Mouse (Mus musculus) left cerebral cortex, adult 8-10 months (tissue): ENCODE results near the gene Ttc7b. TPM values are rescaled to one million over a fixed set of nuclear protein-coding genes. Genes with fewer than 3 reads are reported as not detected.
A peak's percentile ranks its signal among the peaks of the same experiment; 100 is the strongest.

Experiments used
- DNase-seq, 2 experiments: peaks; one replicate each; pipeline ENCODE4 v3.0.0; 2022; ENCODE audit warnings: low spot score in 2 of 2
- total RNA-seq, 4 experiments: library from RNA; stranded (reverse); gene quantifications; 2 replicates each; pipeline ENCODE4 v1.2.4; 2022

Ttc7b gene
- total RNA-seq, 4 experiments from 2014 or later, result 197 to 225 (median 213) TPM

DNA sequence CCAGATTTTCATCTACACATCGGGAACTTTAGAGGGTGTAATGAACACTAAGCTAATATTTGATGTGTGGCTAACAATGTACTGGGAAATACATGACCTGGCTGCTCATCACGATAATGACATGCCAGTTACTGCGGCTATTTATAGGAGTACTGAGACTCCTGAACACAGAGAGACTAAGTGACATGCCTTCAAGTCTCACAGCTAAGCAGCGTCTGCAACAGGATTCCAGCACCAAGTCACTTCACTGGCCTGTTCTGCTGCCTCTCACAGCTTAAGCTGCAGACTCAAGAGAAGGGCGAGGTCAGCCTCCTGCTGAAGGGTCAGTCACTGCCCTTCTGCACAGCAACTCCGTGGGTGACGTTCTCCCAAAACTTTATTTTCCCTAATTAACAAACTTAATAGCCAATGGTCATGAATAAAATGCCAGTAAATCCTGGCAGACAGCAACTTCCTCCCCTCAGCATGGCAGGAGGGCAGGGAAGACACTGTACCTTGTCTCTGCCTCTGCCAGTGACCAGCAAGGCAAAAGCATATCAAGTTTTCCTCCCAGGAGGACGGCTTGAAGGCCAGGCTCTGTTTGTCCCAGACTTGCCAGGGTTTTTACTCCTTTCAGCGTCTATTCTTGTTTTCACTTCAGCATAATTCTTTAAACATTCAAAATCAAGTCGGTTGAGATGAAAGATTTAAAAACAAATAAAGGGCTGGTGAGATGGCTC is 64.2 kb downstream of the Ttc7b start:
- no peak for DNase-seq

DNA sequence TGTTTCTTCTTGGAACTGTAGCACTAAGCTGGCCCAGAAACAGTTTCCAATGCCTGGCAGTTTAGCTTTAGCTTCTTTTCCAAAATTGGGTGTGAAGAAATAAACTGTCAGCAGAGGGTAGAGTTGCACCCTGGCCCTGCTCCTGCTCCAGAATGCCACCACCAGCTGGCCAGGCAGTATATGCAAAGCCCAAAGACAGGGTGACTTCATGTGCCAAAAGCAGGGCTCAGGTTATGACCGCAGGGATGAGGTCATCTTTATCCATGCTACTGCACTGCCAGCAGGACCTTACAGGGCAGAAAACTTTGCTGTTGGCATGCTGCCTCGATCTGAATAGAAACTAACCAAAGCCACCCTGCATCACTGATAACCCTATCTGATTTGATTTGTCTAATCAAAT is 65.2 kb downstream of the Ttc7b start:
- DNase-seq, result no peak

DNA sequence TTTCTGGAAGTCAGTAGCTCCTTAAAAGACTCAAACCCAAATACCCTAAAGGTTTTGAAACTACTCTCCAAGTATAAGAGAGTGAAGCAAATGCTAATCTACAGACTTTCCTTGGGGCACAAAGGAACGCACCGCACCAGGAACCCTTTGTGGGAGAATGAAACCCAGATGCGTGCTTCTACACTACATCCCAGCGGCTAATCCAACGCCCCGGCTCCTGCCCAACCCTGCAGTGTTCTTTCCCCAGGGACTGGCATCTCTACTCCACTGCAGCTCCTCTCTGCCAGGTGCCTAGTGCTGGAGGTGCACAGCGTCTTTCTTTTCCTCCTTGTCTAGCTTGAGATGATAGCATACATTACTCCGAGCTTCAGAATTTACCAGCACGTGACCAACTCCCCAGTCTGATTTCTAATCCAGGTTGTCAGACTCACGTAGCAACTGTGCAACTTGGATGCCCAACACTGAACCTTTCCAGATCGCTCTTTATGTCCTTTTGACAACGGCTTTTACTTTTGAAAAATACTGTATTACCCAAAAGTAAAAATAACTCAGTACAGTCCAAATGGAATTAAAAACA is 72.8 kb downstream of the Ttc7b start:
- no peak for DNase-seq

DNA sequence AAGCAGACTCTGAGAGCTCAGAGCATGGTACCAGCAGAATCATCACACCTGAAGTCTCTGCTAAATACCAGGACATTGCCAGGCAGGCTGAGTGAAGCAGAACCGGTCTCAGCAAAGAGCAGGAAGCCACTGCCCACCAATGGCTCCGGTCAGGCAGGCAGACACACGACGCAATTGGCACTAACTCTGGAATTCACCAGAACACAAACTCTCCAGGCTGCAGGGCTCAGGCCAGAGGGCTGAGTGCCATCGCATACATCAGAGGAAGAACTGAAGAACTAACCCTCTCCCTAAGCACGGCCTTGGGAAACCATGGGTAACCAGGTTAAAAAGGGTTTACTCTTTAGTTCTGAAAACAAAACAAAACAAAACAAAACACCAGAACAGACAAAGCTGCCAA is 73.5 kb downstream of the Ttc7b start:
- no peak for DNase-seq

DNA sequence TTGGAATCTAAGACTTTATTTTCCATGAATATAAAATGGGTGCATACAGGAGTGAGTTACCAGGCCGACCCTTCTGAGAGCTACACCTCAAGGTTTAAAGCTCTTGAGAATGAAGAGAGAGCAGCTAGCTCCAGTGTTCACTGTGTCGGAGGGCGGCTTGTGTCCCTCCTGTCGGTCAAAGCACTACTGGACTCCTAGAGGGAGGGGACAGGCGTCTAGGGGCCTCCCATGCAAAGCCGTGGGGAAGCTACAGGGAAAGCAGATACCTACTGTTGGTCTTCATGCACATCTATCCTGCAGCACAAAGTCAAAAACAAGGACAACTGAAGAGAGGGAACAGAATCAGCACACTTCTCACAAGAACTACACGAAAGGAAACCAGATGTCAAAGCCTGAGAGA is 74.9 kb downstream of the Ttc7b start:
- DNase-seq, result no peak

DNA sequence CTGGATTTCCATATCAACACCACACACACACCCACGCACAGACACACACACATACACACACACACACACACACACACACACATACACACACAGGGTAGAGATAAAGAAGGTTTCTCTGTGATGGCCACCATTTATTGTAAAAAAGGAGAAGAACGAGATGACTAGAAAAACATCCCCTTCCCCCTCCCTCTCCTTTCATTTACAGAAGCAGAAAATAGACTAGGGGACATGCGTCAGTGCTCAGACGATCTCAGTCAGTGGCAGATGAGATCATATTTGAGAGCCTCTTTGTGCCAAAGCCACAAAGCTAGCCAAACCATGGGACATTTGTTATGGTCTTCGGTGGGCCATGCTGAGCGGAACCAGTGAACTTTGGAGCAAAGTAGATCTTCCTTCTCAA is 75.4 kb downstream of the Ttc7b start:
- no peak for DNase-seq

DNA sequence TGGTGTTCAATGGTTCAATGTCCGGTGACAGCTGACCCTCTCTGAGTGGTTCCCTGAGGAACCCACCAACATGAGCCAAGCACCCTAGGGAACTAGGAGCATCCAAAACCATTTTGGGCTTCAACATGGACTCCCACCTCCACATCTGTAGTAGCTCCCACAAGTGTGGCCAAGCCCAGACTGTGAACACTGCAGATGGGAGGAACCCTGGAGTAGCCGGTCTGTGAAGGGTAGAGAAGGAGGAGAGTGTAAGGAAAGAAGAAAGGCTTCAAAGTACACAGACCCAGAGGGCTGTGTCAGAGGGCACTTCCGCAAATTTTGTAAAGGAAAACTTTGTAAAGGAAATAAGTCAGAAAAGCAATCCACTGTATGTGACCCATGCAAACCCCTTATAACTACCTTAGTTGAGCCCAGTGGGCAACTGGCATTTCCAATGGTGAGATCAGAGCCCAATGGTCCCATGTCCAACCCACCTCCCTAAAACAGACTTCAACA is 75.9 kb downstream of the Ttc7b start:
- no peak for DNase-seq

DNA sequence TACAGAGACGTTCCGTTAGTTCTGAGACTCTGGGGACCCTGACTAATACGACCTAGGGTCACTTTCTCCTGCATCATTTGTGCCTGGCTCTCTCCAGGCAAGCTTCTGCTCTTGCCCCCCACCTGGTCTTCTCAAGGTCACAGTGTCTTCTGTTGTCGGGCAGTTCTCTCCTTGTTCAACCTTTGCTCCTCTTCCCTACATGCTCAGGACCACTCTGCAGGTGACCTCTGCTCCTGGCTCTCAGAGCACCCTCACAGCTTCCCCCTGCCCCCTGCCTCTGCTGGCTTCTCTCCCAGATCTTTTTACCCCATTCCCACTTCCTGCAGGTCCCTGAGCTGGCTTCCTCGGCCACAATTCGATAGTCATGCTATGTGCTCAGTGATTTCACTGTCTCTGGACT is 77.2 kb downstream of the Ttc7b start:
- DNase-seq, result no peak

DNA sequence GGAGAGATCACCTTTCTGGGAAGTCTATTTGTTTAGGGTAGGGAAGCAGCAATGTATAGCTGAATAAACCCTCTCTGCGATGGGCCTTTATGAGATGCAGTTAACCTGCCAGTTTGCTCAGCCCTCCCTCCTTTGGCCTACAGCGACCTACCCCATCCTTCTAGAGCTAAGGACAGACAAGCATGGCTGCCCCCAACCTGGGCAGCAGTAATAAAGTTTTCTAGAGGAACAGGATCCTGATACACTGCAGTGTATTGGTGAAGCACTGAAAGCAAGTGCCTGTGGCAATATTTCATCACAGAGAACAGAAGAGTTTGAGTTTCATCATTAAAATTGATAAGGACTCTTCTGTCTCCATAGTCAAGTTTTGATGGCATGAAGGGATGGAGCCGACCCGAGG is 79.0 kb downstream of the Ttc7b start:
- no peak for DNase-seq

DNA sequence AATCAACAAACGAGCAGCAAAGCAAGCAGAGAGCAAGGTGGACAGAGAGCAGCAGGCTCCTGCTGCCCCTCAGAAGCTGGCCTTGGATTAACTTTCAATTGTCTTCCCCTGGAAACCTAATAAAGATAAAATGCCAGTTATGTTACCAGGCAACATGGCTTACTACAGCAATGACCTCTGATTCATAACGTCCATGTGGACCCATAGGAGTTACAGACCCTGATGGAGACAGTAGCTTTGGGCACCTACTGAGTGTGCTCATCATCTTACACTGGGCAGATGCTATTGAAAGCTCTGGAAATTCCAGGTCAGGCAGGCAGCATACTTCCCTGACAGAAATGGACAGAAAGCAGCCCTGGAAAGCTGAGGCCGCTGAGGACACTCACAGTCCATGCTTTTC is 80.7 kb downstream of the Ttc7b start:
- no peak for DNase-seq

DNA sequence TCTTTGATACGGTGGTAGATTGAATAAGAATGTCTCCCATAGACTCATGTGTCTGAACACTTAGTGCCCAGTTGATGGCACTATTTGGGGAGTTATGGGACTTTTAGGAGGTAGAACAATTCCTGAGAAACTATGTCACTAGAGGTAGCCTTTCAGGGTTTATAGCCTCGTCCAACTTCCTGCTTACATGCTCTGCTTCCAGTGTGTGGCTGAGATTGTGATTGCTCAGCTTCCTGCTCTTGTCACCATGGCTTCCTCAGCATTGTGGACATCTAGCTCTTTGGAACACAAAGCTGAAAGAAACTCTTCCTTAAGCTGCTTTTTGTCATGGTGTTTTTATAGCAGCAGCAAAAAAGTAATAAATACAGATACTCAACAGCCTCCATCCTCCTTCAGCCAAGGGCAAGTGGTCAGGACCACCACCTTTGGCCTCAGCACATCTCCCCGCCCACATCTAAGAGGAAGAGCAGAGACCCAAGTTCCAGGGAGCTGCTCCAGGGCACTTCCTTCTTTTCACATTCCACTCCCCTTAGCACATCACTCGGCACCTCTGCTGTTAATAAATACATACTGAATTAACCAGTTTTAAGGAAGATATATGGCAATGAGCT is 81.4 kb downstream of the Ttc7b start:
- no peak for DNase-seq

DNA sequence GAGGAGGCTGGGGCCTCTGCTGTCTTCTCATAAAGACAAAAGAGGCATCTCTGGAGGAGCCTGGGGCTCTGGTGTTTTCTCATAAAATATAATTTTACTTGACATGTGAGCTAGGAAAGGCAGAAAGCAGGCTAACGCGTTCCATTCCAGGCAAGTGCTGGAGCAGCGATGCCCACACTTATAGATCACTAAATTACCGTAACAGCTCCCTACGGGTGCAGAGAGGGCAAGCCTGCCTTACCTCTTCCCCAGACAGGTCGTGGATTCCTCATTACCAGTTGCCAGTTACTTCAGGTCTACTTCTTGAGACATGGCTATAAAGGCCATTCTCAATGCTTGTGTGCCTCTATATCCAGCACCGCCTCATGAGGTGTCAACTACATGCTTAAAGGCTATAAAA is 82.1 kb downstream of the Ttc7b start:
- DNase-seq, result peak in 1 of 2 experiments; percentile 13

DNA sequence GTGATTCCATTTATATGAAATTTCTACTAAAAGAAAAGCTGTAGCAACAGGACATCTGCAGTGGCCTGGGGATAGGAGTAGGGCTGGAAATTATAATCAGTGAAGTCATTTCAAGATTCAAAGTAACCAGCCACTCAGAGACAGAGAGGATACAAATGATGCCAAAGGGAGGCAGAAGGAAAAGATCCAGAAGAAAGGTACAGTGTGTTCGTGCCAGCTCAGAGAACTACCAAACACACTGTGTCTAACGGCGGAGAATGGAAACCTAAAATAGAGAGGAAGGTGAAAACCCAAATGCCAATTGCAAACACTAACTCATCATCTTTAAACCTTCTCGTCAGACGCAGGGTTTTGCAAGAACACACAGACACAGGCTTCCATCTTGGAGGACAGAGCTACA is 82.8 kb downstream of the Ttc7b start:
- DNase-seq, result peak in 1 of 2 experiments; percentile 37

DNA sequence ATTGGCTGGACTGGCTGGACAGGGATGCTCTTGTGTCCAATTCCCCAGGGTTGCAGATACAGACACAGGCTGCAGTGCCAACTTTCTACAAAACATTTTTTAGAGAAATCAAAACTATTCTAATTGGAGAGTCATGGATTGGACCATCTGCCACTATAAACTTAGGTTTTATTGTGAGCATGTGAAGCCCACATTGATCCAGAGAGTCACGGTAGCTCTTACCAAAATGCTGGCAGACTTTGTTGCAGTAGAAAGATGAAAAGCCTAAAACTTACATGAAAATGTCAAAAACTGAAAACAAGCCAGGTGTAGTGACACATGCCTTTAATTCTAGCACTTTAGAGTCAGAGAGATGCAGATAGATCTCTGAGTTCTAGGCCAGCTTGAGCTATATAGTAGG is 84.9 kb downstream of the Ttc7b start:
- DNase-seq, result peak in 1 of 2 experiments; percentile 7

DNA sequence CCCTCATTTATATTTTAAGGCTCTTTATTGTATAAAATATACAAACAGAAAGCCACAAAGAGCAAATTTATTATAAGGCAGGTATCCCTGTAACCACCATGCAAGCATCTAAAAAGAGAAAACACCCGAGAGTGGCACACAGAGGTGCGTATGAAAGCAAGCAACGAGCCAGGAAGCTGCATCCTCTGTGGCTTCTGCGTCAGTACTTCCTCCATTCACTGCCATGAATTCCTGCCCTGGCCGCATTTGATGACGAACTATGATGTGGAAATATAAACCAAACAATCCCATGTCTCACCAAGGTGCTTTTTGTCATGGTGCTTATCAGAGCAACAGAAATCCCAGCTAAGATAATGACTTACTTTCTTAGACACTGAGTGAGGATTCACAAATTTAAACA is 88.8 kb downstream of the Ttc7b start:
- DNase-seq, result no peak

DNA sequence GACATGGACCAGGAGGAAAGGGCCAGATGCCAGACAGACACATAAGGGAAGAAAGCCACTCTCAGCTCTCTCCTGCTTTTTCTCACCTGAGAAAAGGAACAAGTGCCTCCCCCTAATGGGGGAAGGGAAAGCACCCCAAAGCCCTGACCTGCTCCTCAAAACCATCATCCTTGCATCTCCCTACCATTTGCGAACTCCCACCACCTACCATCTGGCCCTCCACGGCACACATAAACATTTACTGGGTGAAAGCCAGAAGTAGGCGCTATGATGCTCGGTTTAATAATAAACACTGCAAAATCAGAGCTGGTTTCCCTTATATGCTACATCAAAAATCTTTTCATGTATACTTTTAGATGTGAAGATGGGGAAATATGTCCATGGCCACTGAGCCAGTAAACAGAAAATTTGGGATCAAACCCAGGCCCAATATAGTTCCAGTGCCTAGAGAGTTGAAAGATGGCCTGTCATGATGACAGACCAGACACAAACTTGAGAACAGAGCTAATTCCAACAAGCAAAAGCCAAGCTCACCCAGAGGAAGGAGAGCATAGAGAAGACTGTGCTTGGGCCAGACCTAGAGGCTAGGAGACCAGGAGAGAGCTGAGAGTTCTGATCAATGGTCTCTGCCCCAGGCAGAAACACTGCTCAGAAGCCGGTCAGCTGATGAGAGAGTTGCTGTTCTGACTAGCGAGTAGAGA is 91.1 kb downstream of the Ttc7b start:
- no peak for DNase-seq

DNA sequence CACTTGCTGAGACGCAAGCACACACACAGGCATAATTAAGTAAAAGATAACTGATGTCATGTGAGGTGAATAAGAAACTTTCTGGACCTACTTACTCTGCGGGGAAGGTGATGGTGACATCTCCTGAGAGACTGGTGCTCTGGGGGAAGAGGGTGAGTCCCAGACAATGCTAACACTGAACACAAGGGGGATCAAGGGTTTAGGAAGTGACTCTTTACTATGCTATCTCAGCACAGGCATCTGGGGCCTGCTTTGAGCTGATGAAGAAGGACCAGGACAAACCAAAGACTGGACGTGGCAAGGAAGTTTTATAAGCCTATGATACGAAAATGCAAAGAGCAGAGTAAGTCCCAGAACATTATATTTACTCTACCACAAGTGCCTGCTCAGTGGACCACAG is 92.4 kb downstream of the Ttc7b start:
- peak in 1 of 2 experiments; percentile 3 for DNase-seq

DNA sequence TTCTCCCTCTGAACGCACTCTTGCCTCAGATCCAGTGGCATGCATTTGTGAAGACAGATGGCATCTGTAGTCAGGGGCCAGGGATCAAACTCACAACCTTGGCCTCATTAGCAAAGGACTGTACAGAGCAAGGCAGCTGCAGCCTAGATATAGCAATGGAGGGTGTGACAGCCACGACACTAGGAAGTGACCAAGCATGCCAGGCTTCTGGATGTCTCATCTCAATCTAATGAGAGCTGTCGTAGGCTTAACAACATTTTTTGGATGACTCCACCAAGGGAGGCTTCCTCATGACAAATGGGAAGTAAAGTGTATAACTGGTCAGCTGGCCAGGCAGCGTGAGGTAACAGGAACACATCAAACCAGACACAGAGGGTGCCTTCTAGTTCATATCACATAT is 94.4 kb downstream of the Ttc7b start:
- DNase-seq, result peak in 1 of 2 experiments; percentile 7

DNA sequence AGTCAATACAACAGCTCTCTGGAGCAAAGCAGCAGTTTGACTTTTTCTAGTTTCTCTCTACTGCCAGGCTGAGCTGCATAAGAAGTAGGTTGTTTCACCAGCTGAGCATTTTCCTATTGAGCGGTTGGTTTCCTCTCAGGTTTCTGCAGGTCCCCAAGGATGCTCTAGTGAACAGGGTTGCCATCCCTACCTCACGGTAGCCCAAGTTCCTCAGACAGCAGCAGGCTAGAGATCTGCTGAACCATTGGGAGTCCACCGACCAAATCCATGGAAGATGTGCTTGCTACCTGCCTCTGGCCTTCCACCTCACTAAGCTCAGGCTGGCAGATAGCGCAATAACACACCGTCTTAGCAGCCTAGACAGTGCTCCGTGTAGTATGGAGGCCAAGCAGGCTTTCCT is 95.6 kb downstream of the Ttc7b start:
- DNase-seq, result no peak

DNA sequence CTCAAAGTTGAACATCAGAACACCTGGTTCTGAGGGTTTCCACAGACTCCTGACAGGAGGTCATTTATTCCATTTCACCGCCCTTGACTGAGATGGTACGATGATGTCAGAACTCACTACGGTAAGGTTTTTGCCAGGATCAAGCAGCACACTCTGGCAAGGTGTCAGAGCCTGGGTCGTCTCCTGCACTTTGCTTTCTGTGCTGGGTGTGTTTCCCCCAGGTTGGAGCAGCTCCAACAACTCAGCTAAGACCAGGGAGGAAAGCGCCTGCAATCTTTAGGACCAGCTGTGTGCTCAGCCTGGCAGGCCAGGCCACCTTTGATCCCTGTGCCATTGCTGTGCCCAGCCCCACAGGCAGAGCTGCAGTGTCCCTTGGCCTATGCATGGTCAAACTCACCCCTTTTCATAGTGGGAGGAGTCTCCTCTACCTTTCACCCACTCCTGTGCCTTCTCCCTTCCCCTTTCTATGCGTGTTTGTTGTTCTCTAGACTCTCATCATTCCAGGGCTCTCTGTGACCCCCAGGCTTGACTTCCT is 98.3 kb downstream of the Ttc7b start:
- no peak for DNase-seq

DNA sequence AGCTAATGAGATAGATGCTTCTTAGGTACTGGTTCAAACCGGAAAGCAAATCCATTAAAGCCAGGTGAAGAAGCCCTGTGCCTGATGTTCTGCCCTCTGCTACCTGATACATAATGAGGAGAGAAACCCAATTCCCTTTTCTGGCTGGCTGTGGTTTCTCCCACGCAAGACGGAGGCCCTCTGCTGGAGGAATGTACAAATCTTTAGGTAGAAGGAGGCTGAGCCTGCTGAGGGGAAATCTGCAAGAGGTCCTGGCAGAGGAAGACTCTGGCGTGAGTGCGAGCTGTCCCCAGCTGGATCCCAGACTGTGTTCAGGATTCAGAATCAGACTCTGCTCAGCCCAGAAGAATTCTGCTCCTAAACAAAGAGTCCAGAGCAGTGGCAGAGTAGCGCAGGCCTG is 99.1 kb downstream of the Ttc7b start:
- no peak for DNase-seq

DNA sequence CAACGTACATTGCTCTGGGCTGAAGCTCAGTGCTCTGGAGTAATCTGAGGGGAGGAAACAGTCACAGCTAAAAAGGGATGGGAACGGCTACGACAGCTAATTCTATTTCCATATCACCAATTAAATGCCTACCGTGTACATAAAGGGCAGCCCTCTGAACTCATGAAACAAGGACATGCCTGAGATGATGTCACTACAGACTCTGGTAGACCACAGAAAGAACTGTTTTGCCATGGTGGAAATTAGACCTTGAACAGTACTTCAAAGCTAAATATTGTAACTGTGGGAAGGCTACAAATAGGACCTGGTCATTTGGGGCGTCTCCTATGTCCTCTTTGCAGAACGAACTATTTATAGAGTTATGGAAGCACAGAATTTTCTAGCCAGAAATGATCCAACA is 99.7 kb downstream of the Ttc7b start:
- no peak for DNase-seq
